Mouse (Mus musculus) liver, embryonic 11.5 days (tissue): ENCODE measurements around the gene Gm37240. TPM values are rescaled to one million over a fixed set of nuclear protein-coding genes. Genes with fewer than 3 reads are reported as not detected.

Experiments used
- ATAC-seq: fragments of 200-750 bp; cut with Nextera tagmentation; replicated peaks from 2 replicates; pipeline ENCODE4 v1.8.0; 2017; ENCODE audit warnings: moderate number of reproducible peaks, mild to moderate bottlenecking, moderate TSS enrichment, moderate library complexity; ENCODE audit not compliant: low FRiP score
- DNase-seq: peaks from one replicate; pipeline ENCODE4 v3.0.0-alpha.2; 2017; ENCODE audit warnings: low spot score
- H3K27ac ChIP-seq: fragments of 300-500 bp; sonication (generic); 2 replicates; pipeline ENCODE4 v1.5.1; 2014; ENCODE audit warnings: mild to moderate bottlenecking, low read depth, low read length, control low read depth
- H3K27me3 ChIP-seq: fragments of 300-500 bp; sonication (generic); replicated peaks from 2 replicates; pipeline ENCODE4 v1.6.1; 2014; ENCODE audit warnings: low read length, mixed read lengths; ENCODE audit not compliant: control insufficient read depth, insufficient read depth
- H3K36me3 ChIP-seq: fragments of 300-500 bp; sonication (generic); 2 replicates; pipeline ENCODE4 v1.6.1; 2014; ENCODE audit warnings: mild to moderate bottlenecking, low read length, moderate library complexity, mixed read lengths; ENCODE audit not compliant: control insufficient read depth, insufficient read depth
- H3K4me1 ChIP-seq: fragments of 300-500 bp; sonication (generic); replicated peaks from 2 replicates; pipeline ENCODE4 v1.6.1; 2014; ENCODE audit warnings: low read length, mixed read lengths; ENCODE audit not compliant: control insufficient read depth, insufficient read depth
- H3K4me2 ChIP-seq: fragments of 300-500 bp; sonication (generic); 2 replicates; pipeline ENCODE4 v1.6.1; 2014; ENCODE audit warnings: mild to moderate bottlenecking, control low read depth, moderate library complexity
- H3K4me3 ChIP-seq: fragments of 300-500 bp; sonication (generic); 2 replicates; pipeline ENCODE4 v1.5.1; 2014; ENCODE audit warnings: low read depth, low read length, control low read depth
- H3K9ac ChIP-seq: fragments of 300-500 bp; sonication (generic); 2 replicates; pipeline ENCODE4 v1.6.1; 2014; ENCODE audit warnings: low read depth, low read length, control low read depth
- H3K9me3 ChIP-seq: fragments of 300-500 bp; sonication (generic); 2 replicates; pipeline ENCODE4 v1.6.1; 2016; ENCODE audit warnings: low read length, inconsistent platforms, mixed read lengths; ENCODE audit not compliant: control insufficient read depth
- WGBS: fragments of 180-500 bp; shearing (Covaris S2); extraction: QIAGEN DNeasy Blood & Tissue Kit; methylation state at CpG from one replicate; pipeline ENCODE4 v1.1.7; 2014; 5-methylcytosine and 5-hydroxymethylcytosine counted together
- polyA plus RNA-seq: library from polyadenylated mRNA; unstranded; fragments of >200 nt; fragmentation: Nextera tagmentation; extraction: Ambion mirVana; gene quantifications from 2 replicates; pipeline ENCODE4 v1.2.1, GENCODE M21; 2014

Gene Gm37240
- polyA plus RNA-seq, 1 experiment from 2014 or later = 1.6 TPM

- H3K9ac ChIP-seq = no peak overlapping the region
- H3K36me3 ChIP-seq = no peaks in the 10 kb centered on the region
- 87% methylated on average over 8 of the region's 8 CpGs for WGBS
- H3K4me2 ChIP-seq = no peak overlapping the region
- no peaks in the 10 kb centered on the region for H3K9me3 ChIP-seq
- no peak overlapping the region for H3K4me3 ChIP-seq
- ATAC-seq = no peak
- no peaks in the 10 kb centered on the region for H3K27me3 ChIP-seq
- H3K27ac ChIP-seq = no peak overlapping the region
- H3K4me1 ChIP-seq = no peaks in the 10 kb centered on the region
- no peak for DNase-seq
Observed at GRCm38 (mm10) chr3:85634389-85635125, 252.8 kb downstream of the Gm37240 start.

- 84% methylated on average over 2 of the region's 2 CpGs for WGBS
- ATAC-seq (no peak), DNase-seq (no peak)
- H3K27me3 ChIP-seq = no peaks in the 10 kb centered on the region
- no peak overlapping the region for H3K27ac ChIP-seq
- H3K4me2 ChIP-seq = no peak overlapping the region
- no peak overlapping the region for H3K9ac ChIP-seq
- H3K9me3 ChIP-seq = no peaks in the 10 kb centered on the region
- no peak overlapping the region for H3K4me3 ChIP-seq
- H3K36me3 ChIP-seq = no peaks in the 10 kb centered on the region; the same call in 1 of the 2 replicates
- no peaks in the 10 kb centered on the region for H3K4me1 ChIP-seq
Observed at GRCm38 (mm10) chr3:85633733-85634132, 253.6 kb downstream of the Gm37240 start.

GRCm38 (mm10) chr3:85629895-85630510, 257.3 kb downstream of the Gm37240 start:
- Histone ChIP-seq H3K27me3 (no peaks in the 10 kb centered on the region), H3K4me1 (no peaks in the 10 kb centered on the region), H3K9me3 (no peaks in the 10 kb centered on the region), H3K4me2 (no peak overlapping the region), H3K36me3 (no peaks in the 10 kb centered on the region; the same call in 1 of the 2 replicates), H3K4me3 (no peak overlapping the region), H3K9ac (no peak overlapping the region), H3K27ac (no peak overlapping the region)
- ATAC-seq (no peak), DNase-seq (no peak)
- 93% methylated on average over 4 of the region's 4 CpGs for WGBS

- 92% methylated on average over 1 of the region's 1 CpGs for WGBS
- no peak overlapping the region for H3K9ac ChIP-seq
- no peak overlapping the region for H3K4me2 ChIP-seq
- DNase-seq (no peak), ATAC-seq (no peak)
- no peak overlapping the region for H3K4me3 ChIP-seq
- H3K4me1 ChIP-seq = no peaks in the 10 kb centered on the region
- H3K27me3 ChIP-seq = no peaks in the 10 kb centered on the region
- H3K9me3 ChIP-seq = no peaks in the 10 kb centered on the region
- H3K27ac ChIP-seq = no peak overlapping the region
- no peaks in the 10 kb centered on the region for H3K36me3 ChIP-seq
Observed at GRCm38 (mm10) chr3:85619751-85620150, 267.6 kb downstream of the Gm37240 start.

GRCm38 (mm10) chr3:85619345-85619744, 268.0 kb downstream of the Gm37240 start:
- Histone ChIP-seq H3K4me1 (no peaks in the 10 kb centered on the region), H3K9me3 (no peaks in the 10 kb centered on the region), H3K4me3 (no peak overlapping the region), H3K4me2 (no peak overlapping the region), H3K27me3 (no peaks in the 10 kb centered on the region), H3K27ac (no peak overlapping the region), H3K36me3 (no peaks in the 10 kb centered on the region), H3K9ac (no peak overlapping the region)
- 85% methylated on average over 5 of the region's 5 CpGs for whole genome bisulfite sequencing
- ATAC-seq (no peak), DNase-seq (no peak)

- DNase-seq (no peak), ATAC-seq (no peak)
- no peak overlapping the region for H3K27ac ChIP-seq
- no peak overlapping the region for H3K9ac ChIP-seq
- 84% methylated on average over 6 of the region's 6 CpGs for WGBS
- no peaks in the 10 kb centered on the region for H3K27me3 ChIP-seq
- H3K4me1 ChIP-seq = no peaks in the 10 kb centered on the region
- H3K4me2 ChIP-seq = no peak overlapping the region
- no peak overlapping the region for H3K4me3 ChIP-seq
- H3K9me3 ChIP-seq = no peaks in the 10 kb centered on the region
- H3K36me3 ChIP-seq = no peaks in the 10 kb centered on the region
Observed at GRCm38 (mm10) chr3:85618885-85619284, 268.4 kb downstream of the Gm37240 start.

- DNase-seq = no peak
- Histone ChIP-seq H3K4me2 (no peak overlapping the region), H3K36me3 (0 out of 2 replicates have a peak, but pooled peaks cover 5% of the 10 kb centered on the region), H3K9me3 (no peaks in the 10 kb centered on the region), H3K27me3 (no peaks in the 10 kb centered on the region), H3K9ac (no peak overlapping the region), H3K4me3 (no peak overlapping the region), H3K27ac (no peak overlapping the region), H3K4me1 (no peaks in the 10 kb centered on the region)
- ATAC-seq = peak; percentile 70; the same call in 1 of the 2 replicates
- 74% methylated on average over 1 of the region's 1 CpGs for WGBS
Observed at GRCm38 (mm10) chr3:85616389-85616788, 270.9 kb downstream of the Gm37240 start.

- DNase-seq = no peak
- Histone ChIP-seq H3K4me2 (no peak overlapping the region), H3K9ac (no peak overlapping the region), H3K4me3 (no peak overlapping the region), H3K36me3 (no peaks in the 10 kb centered on the region), H3K27me3 (no peaks in the 10 kb centered on the region), H3K27ac (no peak overlapping the region), H3K9me3 (no peaks in the 10 kb centered on the region), H3K4me1 (no peaks in the 10 kb centered on the region)
- WGBS = 90% methylated on average over 2 of the region's 2 CpGs
- no peak for ATAC-seq
Observed at GRCm38 (mm10) chr3:85607753-85608152, 279.6 kb downstream of the Gm37240 start.

- Histone ChIP-seq H3K27me3 (no peaks in the 10 kb centered on the region), H3K4me1 (0 out of 2 replicates have a peak, but pooled peaks cover 2% of the 10 kb centered on the region), H3K9me3 (no peaks in the 10 kb centered on the region), H3K4me2 (no peak overlapping the region), H3K36me3 (no peaks in the 10 kb centered on the region), H3K9ac (no peak overlapping the region), H3K4me3 (no peak overlapping the region), H3K27ac (no peak overlapping the region)
- ATAC-seq = no peak
- whole genome bisulfite sequencing = 91% methylated on average over 3 of the region's 3 CpGs
- no peak for DNase-seq
Observed at GRCm38 (mm10) chr3:85606912-85607311, 280.4 kb downstream of the Gm37240 start.
